Mouse (Mus musculus) neural tube, embryonic 15.5 days (tissue): ENCODE measurements at regions not wholly inside any gene's neighbourhood (a gene's known extent, or its start where the extent isn't known, plus 50 kb on each side); places are given as distances from the start of the nearest gene placed in this dataset.
A peak's percentile ranks its signal among the peaks of the same experiment; 100 is the strongest.

Experiments used
- ATAC-seq: fragments of 200-750 bp; cut with Nextera tagmentation; 2 replicates; pipeline ENCODE4 v1.8.0; 2017; ENCODE audit warnings: mild to moderate bottlenecking, moderate TSS enrichment, moderate library complexity; ENCODE audit not compliant: low FRiP score
- H3K27ac ChIP-seq: fragments of 300-500 bp; sonication (generic); replicated peaks from 2 replicates; pipeline ENCODE4 v1.5.1; 2015; ENCODE audit warnings: mild to moderate bottlenecking, inconsistent platforms
- H3K27me3 ChIP-seq: fragments of 300-500 bp; sonication (generic); replicated peaks from 2 replicates; pipeline ENCODE4 v1.6.1; 2015; ENCODE audit warnings: inconsistent platforms
- H3K36me3 ChIP-seq: fragments of 300-500 bp; sonication (generic); 2 replicates; pipeline ENCODE4 v1.6.1; 2015; ENCODE audit warnings: inconsistent platforms
- H3K4me1 ChIP-seq: fragments of 300-500 bp; sonication (generic); 2 replicates; pipeline ENCODE4 v1.6.1; 2015; ENCODE audit warnings: inconsistent platforms
- H3K4me2 ChIP-seq: fragments of 300-500 bp; sonication (generic); 2 replicates; pipeline ENCODE4 v1.6.1; 2015; ENCODE audit warnings: inconsistent platforms, mild to moderate bottlenecking, moderate library complexity
- H3K4me3 ChIP-seq: fragments of 300-500 bp; sonication (generic); replicated peaks from 2 replicates; pipeline ENCODE4 v1.5.1; 2015; ENCODE audit warnings: mild to moderate bottlenecking, inconsistent platforms
- H3K9ac ChIP-seq: fragments of 300-500 bp; sonication (generic); replicated peaks from 2 replicates; pipeline ENCODE4 v1.6.1; 2015; ENCODE audit warnings: mild to moderate bottlenecking, inconsistent platforms
- H3K9me3 ChIP-seq: fragments of 300-500 bp; sonication (generic); replicated peaks from 2 replicates; pipeline ENCODE4 v1.6.1; 2016; ENCODE audit warnings: inconsistent platforms
- WGBS: fragments of 180-500 bp; shearing (Covaris S2); methylation state at CpG from one replicate; pipeline ENCODE4 v1.1.7; 2015; ENCODE audit warnings: mixed read lengths; 5-methylcytosine and 5-hydroxymethylcytosine counted together

- Histone ChIP-seq H3K9ac (no peak overlapping the region), H3K27ac (no peak overlapping the region), H3K4me1 (peaks cover 7% of the 10 kb centered on the region; the same call in 1 of the 2 replicates), H3K36me3 (no peaks in the 10 kb centered on the region), H3K4me3 (no peak overlapping the region), H3K9me3 (no peaks in the 10 kb centered on the region), H3K27me3 (no peaks in the 10 kb centered on the region), H3K4me2 (peak overlapping the region; percentile 33)
- no peak for ATAC-seq
- 18% methylated on average over 16 of the region's 16 CpGs for WGBS
Observed at GRCm38 (mm10) chr1:177382596-177383190, 59.5 kb upstream of the Zbtb18 start.

- Histone ChIP-seq H3K27me3 (no peaks in the 10 kb centered on the region), H3K4me3 (no peak overlapping the region), H3K9ac (no peak overlapping the region), H3K27ac (no peak overlapping the region), H3K36me3 (no peaks in the 10 kb centered on the region), H3K9me3 (no peaks in the 10 kb centered on the region), H3K4me2 (no peak overlapping the region), H3K4me1 (peaks cover 7% of the 10 kb centered on the region; the same call in 1 of the 2 replicates)
- WGBS, result 49% methylated on average over 4 of the region's 4 CpGs
- ATAC-seq, result no peak
Observed at GRCm38 (mm10) chr1:177382147-177382546, 60.0 kb upstream of the Zbtb18 start.

GRCm38 (mm10) chr1:177378112-177378511 is 64.0 kb upstream of the Zbtb18 start:
- Histone ChIP-seq H3K27ac (no peak overlapping the region), H3K9me3 (no peaks in the 10 kb centered on the region), H3K36me3 (no peaks in the 10 kb centered on the region), H3K4me3 (no peak overlapping the region), H3K27me3 (no peaks in the 10 kb centered on the region), H3K4me1 (peaks cover 17% of the 10 kb centered on the region), H3K4me2 (no peak overlapping the region), H3K9ac (no peak overlapping the region)
- ATAC-seq, result no peak
- WGBS, result 89% methylated on average over 3 of the region's 3 CpGs

DNA sequence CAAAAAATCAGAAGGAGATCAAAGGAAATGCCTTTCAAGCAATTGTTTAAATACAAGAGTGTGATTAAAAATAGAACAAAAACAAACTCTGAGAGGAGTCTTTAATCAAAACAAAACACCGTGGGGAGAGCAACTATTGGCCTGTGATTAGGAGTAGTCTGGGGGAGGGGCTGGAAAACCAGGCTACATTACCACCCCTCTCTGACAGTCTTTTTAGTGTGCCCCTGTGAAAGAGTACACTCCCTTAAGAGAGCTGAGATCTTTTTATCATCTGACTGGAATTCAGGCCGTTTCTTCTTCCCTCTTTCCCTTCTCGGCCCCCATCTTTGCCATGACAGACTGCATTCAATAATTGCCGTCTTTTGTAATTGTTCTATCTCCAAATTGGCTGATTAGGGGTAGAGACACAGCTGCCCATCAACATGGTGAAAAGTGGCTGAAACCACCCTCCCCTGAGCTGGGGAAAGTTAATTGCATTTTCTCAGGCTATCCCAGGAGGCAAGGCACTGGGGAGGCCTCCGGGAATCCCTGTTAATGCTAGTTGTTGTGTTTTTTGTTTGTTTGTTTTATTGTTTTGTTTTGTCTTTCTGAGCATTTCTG is 68.8 kb upstream of the Zbtb18 start:
- WGBS, result 7% methylated on average over 5 of the region's 5 CpGs
- H3K27ac ChIP-seq, result no peak overlapping the region
- H3K4me2 ChIP-seq, result no peak overlapping the region

DNA sequence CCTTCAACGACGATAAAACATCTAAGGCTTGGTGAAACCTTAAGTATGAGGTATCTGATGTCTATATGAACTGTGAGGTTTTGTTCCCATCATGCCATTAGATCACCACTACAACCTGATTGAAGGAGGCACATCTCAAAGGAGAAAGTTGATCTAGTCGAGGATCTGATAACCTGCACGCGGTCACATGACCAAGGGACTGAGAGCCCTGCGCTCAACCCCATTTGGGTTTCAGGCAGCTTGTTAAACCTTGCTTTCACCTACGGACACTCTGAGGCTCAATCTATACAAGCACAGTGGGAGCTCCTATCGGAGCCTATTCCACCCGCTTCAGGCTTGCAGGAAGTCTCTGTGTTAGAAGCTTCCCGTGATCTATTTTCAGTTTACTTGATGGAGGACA is 70.1 kb upstream of the Zbtb18 start:
- Histone ChIP-seq H3K4me1 (peaks cover 10% of the 10 kb centered on the region; the same call in 1 of the 2 replicates), H3K4me3 (no peak overlapping the region), H3K36me3 (no peaks in the 10 kb centered on the region), H3K4me2 (no peak overlapping the region), H3K27ac (no peak overlapping the region), H3K27me3 (no peaks in the 10 kb centered on the region), H3K9ac (no peak overlapping the region), H3K9me3 (no peaks in the 10 kb centered on the region)
- WGBS, result 68% methylated on average over 10 of the region's 10 CpGs
- ATAC-seq, result no peak

More for the DNA sequence above, 68.8 kb upstream of the Zbtb18 start:
- Histone ChIP-seq H3K36me3 (no peaks in the 10 kb centered on the region), H3K9me3 (no peaks in the 10 kb centered on the region), H3K27me3 (no peaks in the 10 kb centered on the region), H3K9ac (no peak overlapping the region), H3K4me1 (peaks cover 10% of the 10 kb centered on the region; the same call in 1 of the 2 replicates), H3K4me3 (no peak overlapping the region)
- no peak for ATAC-seq

DNA sequence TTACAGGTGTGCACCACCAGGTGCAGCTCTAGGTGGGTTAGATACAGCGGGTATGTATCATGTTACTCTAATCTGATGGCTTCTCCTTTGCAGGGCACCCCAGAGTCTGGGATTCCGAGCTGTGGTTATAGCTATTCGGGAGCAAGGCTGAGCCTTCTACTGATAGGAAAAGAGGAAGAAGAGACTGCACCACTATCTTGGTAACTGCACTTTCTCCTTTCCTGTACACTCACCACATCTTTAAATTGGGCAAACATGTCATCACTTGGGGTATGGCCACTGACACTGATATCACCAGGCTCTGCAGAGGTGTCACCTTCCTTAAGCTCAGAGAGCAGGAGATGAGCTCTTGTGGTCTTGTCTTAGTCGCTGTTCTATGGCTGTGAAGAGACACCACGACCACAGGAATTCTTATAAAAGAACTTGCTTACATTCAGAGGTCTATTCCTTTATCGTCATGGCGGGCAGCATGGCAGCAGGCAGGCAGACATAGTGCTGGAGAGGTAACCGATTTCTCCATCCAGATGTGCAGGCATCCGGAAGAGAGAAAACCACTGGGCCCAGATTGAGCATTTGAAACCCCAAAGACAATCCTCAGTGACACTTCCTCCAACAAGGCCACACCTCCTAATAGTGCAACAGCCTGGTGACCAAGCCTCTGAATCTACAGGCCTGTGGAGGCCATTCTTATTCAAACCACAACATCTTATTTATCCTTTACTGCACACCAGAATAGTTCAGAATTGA is 74.1 kb upstream of the Zbtb18 start:
- Histone ChIP-seq H3K4me1 (peaks cover 4% of the 10 kb centered on the region; the same call in 1 of the 2 replicates), H3K4me3 (no peak overlapping the region), H3K27me3 (no peaks in the 10 kb centered on the region), H3K4me2 (no peak overlapping the region), H3K36me3 (no peaks in the 10 kb centered on the region), H3K27ac (no peak overlapping the region), H3K9me3 (no peaks in the 10 kb centered on the region), H3K9ac (no peak overlapping the region)
- 89% methylated on average over 9 of the region's 9 CpGs for WGBS
- ATAC-seq, result no peak

DNA sequence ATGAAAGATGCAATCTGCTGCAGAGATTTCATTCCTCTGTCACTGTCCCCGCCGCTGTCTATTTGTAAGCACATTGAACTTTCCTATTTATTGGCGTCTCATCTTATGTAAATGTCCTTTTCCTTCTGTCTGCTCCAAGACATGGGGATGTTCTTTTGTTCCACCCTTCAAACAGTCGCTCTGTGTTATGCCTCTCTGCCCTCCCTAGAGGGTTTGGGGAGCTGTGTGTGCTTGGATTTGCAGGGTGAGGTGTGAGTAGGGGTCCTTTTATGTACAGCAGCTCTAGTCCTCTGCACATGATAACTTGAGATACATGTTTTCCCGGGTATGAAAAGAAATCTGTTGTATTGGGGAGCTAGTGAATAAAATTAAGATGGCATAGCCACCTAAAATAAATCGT is 75.2 kb upstream of the Zbtb18 start:
- no peak overlapping the region for H3K4me3 ChIP-seq
- peaks cover 4% of the 10 kb centered on the region; the same call in 1 of the 2 replicates for H3K4me1 ChIP-seq
- no peak for ATAC-seq
- no peaks in the 10 kb centered on the region for H3K9me3 ChIP-seq
- WGBS, result 57% methylated on average over 6 of the region's 6 CpGs
- H3K27ac ChIP-seq, result no peak overlapping the region
- H3K36me3 ChIP-seq, result no peaks in the 10 kb centered on the region
- H3K4me2 ChIP-seq, result no peak overlapping the region
- no peak overlapping the region for H3K9ac ChIP-seq
- H3K27me3 ChIP-seq, result no peaks in the 10 kb centered on the region

GRCm38 (mm10) chr1:177366475-177366874 is 75.7 kb upstream of the Zbtb18 start:
- Histone ChIP-seq H3K4me1 (peaks cover 4% of the 10 kb centered on the region; the same call in 1 of the 2 replicates), H3K9ac (no peak overlapping the region), H3K36me3 (no peaks in the 10 kb centered on the region), H3K27me3 (no peaks in the 10 kb centered on the region), H3K4me3 (no peak overlapping the region), H3K4me2 (no peak overlapping the region), H3K27ac (no peak overlapping the region), H3K9me3 (no peaks in the 10 kb centered on the region)
- whole genome bisulfite sequencing, result 54% methylated on average over 7 of the region's 7 CpGs
- ATAC-seq, result no peak

DNA sequence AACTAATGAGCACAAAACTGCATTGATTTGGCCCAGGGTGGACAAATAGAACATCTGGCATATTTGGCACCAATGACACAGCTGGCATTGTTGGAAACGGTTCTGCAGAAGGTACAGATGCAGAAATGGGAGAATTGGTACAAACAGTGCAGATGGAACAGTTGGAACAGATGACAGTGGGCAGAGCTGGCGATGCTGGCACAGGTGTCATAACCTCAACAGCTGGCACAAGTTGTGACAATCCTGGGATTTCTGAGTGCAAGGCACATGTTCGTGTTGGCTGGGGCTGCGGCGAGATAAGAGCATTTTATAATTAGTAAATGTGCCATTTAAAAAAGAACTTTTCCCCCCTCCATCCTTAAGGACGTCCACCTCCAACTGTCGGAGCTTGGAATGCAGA is 77.8 kb upstream of the Zbtb18 start:
- no peaks in the 10 kb centered on the region for H3K27me3 ChIP-seq
- no peaks in the 10 kb centered on the region for H3K36me3 ChIP-seq
- no peaks in the 10 kb centered on the region for H3K9me3 ChIP-seq
- H3K27ac ChIP-seq, result no peak overlapping the region
- H3K9ac ChIP-seq, result no peak overlapping the region
- no peak overlapping the region for H3K4me3 ChIP-seq
- WGBS, result 70% methylated on average over 7 of the region's 7 CpGs
- ATAC-seq, result no peak
- no peak overlapping the region for H3K4me2 ChIP-seq
- H3K4me1 ChIP-seq, result peaks cover 4% of the 10 kb centered on the region; the same call in 1 of the 2 replicates

- Histone ChIP-seq H3K4me2 (no peak overlapping the region), H3K27me3 (no peaks in the 10 kb centered on the region), H3K36me3 (no peaks in the 10 kb centered on the region), H3K9ac (no peak overlapping the region), H3K4me1 (peaks cover 4% of the 10 kb centered on the region; the same call in 1 of the 2 replicates), H3K9me3 (no peaks in the 10 kb centered on the region), H3K4me3 (no peak overlapping the region), H3K27ac (no peak overlapping the region)
- no peak for ATAC-seq
- WGBS, result 92% methylated on average over 8 of the region's 8 CpGs
Observed at GRCm38 (mm10) chr1:177362398-177362797, 79.8 kb upstream of the Zbtb18 start.

DNA sequence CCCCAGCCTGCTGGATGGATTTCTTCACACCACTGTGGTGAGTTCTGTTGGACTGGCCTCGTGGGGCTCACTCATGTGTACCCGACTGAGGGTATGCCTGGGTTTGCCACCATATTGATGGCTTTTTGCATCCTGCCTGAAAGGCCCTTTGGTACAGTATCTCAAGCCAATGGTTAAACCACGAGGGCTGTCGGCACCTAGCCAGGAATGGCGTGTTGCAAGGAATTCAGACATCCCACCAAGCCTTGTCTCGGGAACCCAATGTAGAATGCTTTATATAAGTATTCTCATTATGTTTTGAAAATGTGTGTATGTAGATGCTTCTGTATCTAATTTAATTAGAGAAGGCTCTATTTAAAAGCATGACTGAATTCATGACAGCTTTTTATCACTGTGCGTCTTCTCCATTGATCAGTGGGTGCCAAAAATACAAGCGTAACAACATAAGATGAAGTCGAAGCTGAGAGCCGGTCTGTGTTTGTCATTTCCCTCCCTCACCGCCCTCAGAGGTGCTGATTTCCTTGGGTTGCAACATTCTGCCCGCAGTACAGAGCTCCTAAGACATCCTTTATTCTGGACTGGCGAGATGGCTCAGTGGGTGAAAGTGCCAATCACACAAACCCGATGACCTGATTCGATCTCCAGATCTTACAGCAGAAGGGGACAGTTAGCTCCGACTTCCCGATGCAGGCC is 90.5 kb upstream of the Akt3 start:
- ATAC-seq, result no peak
- Histone ChIP-seq H3K4me1 (no peaks in the 10 kb centered on the region), H3K27me3 (no peaks in the 10 kb centered on the region), H3K36me3 (no peaks in the 10 kb centered on the region), H3K4me2 (no peak overlapping the region), H3K4me3 (no peak overlapping the region), H3K9ac (no peak overlapping the region), H3K27ac (no peak overlapping the region), H3K9me3 (no peaks in the 10 kb centered on the region)
- 94% methylated on average over 17 of the region's 17 CpGs for WGBS
